Mouse (Mus musculus) neural tube, embryonic 10.5 days (tissue): ENCODE results near the gene Aldh4a1.

Experiments
- DNase-seq: peaks from one replicate; pipeline ENCODE4 v3.0.0-alpha.2; 2017; ENCODE audit warnings: low spot score; ENCODE audit errors: extremely low spot score

Aldh4a1 gene

GRCm38 (mm10) chr4:139589351-139590027 lies 33.2 kb upstream of the Aldh4a1 start:
- DNase-seq = no peak

- DNase-seq = peak; percentile 84
These were observed 32.2 kb upstream of the Aldh4a1 start for GRCm38 (mm10) chr4:139590446-139590845.

GRCm38 (mm10) chr4:139592895-139593294 lies 29.8 kb upstream of the Aldh4a1 start:
- DNase-seq = no peak

- DNase-seq = no peak
These were observed 29.3 kb upstream of the Aldh4a1 start for GRCm38 (mm10) chr4:139593383-139593782.

GRCm38 (mm10) chr4:139594062-139594461 lies 28.6 kb upstream of the Aldh4a1 start:
- DNase-seq = no peak

GRCm38 (mm10) chr4:139596715-139597114 lies 26.0 kb upstream of the Aldh4a1 start:
- no peak for DNase-seq

GRCm38 (mm10) chr4:139597286-139598284 lies 25.1 kb upstream of the Aldh4a1 start:
- DNase-seq = no peak

GRCm38 (mm10) chr4:139598356-139598755 lies 24.3 kb upstream of the Aldh4a1 start:
- DNase-seq = no peak

- peak; percentile 86 for DNase-seq
These were observed 23.6 kb upstream of the Aldh4a1 start for GRCm38 (mm10) chr4:139598950-139599518.

GRCm38 (mm10) chr4:139601519-139602356 lies 20.9 kb upstream of the Aldh4a1 start:
- DNase-seq = no peak

- DNase-seq = no peak
These were observed 20.1 kb upstream of the Aldh4a1 start, which contains the start of gene Gm21969 for GRCm38 (mm10) chr4:139602357-139603244. Gene Gm21969 (plus strand): TSS chr4:139603186.

GRCm38 (mm10) chr4:139605216-139605615 lies 17.4 kb upstream of the Aldh4a1 start:
- no peak for DNase-seq

- no peak for DNase-seq
These were observed 15.9 kb upstream of the Aldh4a1 start for GRCm38 (mm10) chr4:139606732-139607131.

GRCm38 (mm10) chr4:139608975-139609374 lies 13.7 kb upstream of the Aldh4a1 start:
- DNase-seq = no peak

- no peak for DNase-seq
These were observed 11.7 kb upstream of the Aldh4a1 start for GRCm38 (mm10) chr4:139610954-139611353.

GRCm38 (mm10) chr4:139611542-139611953 lies 11.1 kb upstream of the Aldh4a1 start:
- DNase-seq = peak; percentile 92

GRCm38 (mm10) chr4:139614524-139615260 lies 8.0 kb upstream of the Aldh4a1 start:
- no peak for DNase-seq

- DNase-seq = no peak
These were observed 6.2 kb upstream of the Aldh4a1 start for GRCm38 (mm10) chr4:139616276-139617000.

GRCm38 (mm10) chr4:139617001-139617364 lies 5.7 kb upstream of the Aldh4a1 start:
- DNase-seq = no peak
